Mouse (Mus musculus): ENCODE results near the gene Dtd2. TPM values are rescaled to one million over a fixed set of nuclear protein-coding genes. Genes with fewer than 3 reads are reported as not detected.
A peak's percentile ranks its signal among the peaks of the same experiment; 100 is the strongest.

The Dtd2 gene
- total RNA-seq, 2 experiments from 2014 or later = 5.0 TPM

- intact Hi-C loops (cut with DNase I) = no loop called here
Observed at GRCm38 (mm10) chr12:51990629-51991028, 15.7 kb downstream of the Dtd2 start.

GRCm38 (mm10) chr12:51988536-51988935, 17.8 kb downstream of the Dtd2 start:
- DNase-seq = no peak
- intact Hi-C loops (cut with DNase I) = no loop called here

More at GRCm38 (mm10) chr12:51990629-51991028, 15.7 kb downstream of the Dtd2 start:
- no peak for DNase-seq

DNA sequence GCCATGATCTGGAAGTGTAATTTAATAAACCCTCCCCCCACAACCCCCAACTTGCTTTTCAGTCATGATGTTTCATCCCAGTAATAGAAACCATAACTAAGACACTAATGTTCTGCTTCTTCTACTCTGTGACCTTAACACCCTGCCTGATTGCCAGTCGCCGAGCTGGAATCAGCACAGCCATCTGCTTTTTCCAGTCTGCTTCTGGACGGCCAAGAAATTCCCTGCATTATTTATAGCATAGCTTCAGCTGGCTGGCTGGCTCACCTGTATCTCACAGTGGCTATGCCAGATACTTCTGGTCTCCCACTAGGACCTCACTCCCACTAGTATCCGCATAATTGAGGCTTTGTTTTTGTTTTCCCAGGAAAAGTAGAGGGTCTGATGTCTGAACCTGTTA, 20.5 kb downstream of the Dtd2 start:
- intact Hi-C loops (cut with DNase I) = no loop called here

GRCm38 (mm10) chr12:51985163-51985748, 21.0 kb downstream of the Dtd2 start:
- intact Hi-C loops (cut with DNase I) = no loop called here
- DNase-seq = no peak

More for the DNA sequence above, 20.5 kb downstream of the Dtd2 start:
- peak in 1 of 2 experiments; percentile 15 for DNase-seq

GRCm38 (mm10) chr12:51983625-51984024, 22.7 kb downstream of the Dtd2 start:
- intact Hi-C loops (cut with DNase I) = no loop called here
- DNase-seq = no peak

GRCm38 (mm10) chr12:51976531-51976930, 29.8 kb downstream of the Dtd2 start:
- intact Hi-C loops (cut with DNase I) = no loop called here
- peak in 1 of 2 experiments; percentile 10 for DNase-seq

- intact Hi-C loops (cut with DNase I) = no loop called here
- DNase-seq = no peak
Observed at GRCm38 (mm10) chr12:51974381-51974780, 31.9 kb downstream of the Dtd2 start.

GRCm38 (mm10) chr12:51972269-51973065, 33.8 kb downstream of the Dtd2 start:
- DNase-seq = no peak

GRCm38 (mm10) chr12:51971070-51971664, 35.1 kb downstream of the Dtd2 start, which contains the start of gene Heatr5a:
Gene Heatr5a (minus strand): TSS chr12:51971321.
- intact Hi-C loops (cut with DNase I) = loop anchor here (2.0 kb wide), 1 partner anchor 32 kb away; no protein-coding TSS in a partner anchor
- DNase-seq = peak; percentile 96 to 97

More at GRCm38 (mm10) chr12:51972269-51973065, 33.8 kb downstream of the Dtd2 start:
- intact Hi-C loops (cut with DNase I) = no loop called here

GRCm38 (mm10) chr12:51970352-51971069, 35.8 kb downstream of the Dtd2 start:
- no peak for DNase-seq
- intact Hi-C loops (cut with DNase I) = loop anchor here (2.0 kb wide), 1 partner anchor 32 kb away; no protein-coding TSS in a partner anchor

GRCm38 (mm10) chr12:51969876-51970275, 36.4 kb downstream of the Dtd2 start:
- DNase-seq = no peak
- intact Hi-C loops (cut with DNase I) = loop anchor here (2.0 kb wide), 1 partner anchor 33 kb away; no protein-coding TSS in a partner anchor

DNA sequence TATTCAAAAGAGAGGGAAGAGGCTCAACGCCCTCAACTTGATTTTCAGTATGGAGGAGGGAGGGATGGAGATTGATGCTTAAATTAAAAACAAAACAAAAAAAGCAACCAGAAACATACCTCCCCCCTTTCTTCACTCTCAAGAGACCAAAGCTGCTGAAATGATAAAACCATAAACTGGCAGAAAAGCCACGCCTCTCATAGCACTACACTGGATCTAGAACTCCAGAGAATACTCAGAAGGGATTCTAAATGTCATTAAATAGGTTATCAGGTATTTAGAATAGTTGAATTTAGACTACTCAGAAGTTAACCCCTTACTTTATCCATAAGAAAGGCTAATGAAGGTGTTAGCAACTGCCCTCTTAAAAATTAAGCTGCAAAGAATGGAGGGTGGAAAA, 37.2 kb downstream of the Dtd2 start:
- intact Hi-C loops (cut with DNase I) = no loop called here
- no peak for DNase-seq

GRCm38 (mm10) chr12:51967915-51968595, 38.2 kb downstream of the Dtd2 start:
- DNase-seq = no peak
- intact Hi-C loops (cut with DNase I) = no loop called here

- no peak for DNase-seq
- intact Hi-C loops (cut with DNase I) = no loop called here
Observed at GRCm38 (mm10) chr12:51957626-51958025, 48.7 kb downstream of the Dtd2 start.

- DNase-seq = no peak
- intact Hi-C loops (cut with DNase I) = no loop called here
Observed at GRCm38 (mm10) chr12:51952309-51952708, 54.0 kb downstream of the Dtd2 start.

DNA sequence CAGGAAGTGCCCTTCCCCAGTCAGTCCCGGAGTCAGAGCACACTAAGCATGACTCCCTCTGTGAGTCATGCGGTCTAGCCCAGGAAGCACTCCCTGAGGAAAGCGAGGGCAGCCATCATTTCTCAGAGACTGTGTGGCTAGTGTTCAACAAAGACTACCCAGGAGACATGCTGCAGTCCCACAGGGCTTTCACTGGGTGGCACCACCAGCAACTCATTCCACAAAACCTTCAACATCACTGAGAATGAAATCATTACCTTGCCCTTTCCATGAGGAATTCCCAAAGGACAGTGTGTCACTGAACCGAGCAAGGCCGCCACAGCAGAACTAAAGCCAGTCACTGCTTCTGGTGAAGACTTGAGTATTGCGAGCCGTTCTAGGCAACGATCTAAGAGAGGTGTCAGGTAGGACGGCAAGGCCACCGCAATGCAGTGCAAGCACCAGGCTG, 58.8 kb downstream of the Dtd2 start:
- intact Hi-C loops (cut with DNase I) = no loop called here
- DNase-seq = peak in 1 of 2 experiments; percentile 14

DNA sequence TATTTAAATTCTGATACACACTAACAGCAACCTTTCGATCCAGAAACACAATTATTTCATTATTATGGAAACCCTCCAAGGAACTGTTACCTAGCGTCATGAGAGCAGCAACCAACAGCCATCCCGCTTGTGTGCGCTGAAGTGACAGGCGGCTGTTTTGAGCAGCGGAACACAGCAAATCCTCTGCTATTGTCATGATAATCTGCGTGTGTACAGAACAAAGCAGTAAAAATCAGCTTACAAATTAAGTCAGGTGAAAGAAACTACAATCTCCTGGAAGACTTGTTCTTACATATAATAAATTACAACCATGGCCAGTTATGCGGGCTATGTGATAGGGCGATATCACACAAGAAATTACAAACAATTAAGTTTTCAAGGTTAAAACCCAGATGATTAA, 61.0 kb downstream of the Dtd2 start:
- intact Hi-C loops (cut with DNase I) = no loop called here
- DNase-seq = no peak

- DNase-seq = no peak
- intact Hi-C loops (cut with DNase I) = no loop called here
Observed at GRCm38 (mm10) chr12:51939848-51940247, 66.5 kb downstream of the Dtd2 start.
